Mouse (Mus musculus) cortical plate, adult 2 months (tissue): ENCODE data around the gene Xkr7.

Experiments
- CTCF ChIP-seq: fragments of 200-500 bp; IDR thresholded peaks from 2 replicates; pipeline ENCODE4 v1.5.1; 2011; ENCODE audit warnings: mild to moderate bottlenecking, control low read depth, low read length; ENCODE audit not compliant: insufficient read depth; ENCODE audit errors: extremely low read depth
- POLR2A ChIP-seq: fragments of 200-500 bp; IDR thresholded peaks from 2 replicates; pipeline ENCODE4 v1.6.1; 2011; ENCODE audit warnings: mild to moderate bottlenecking, low read length, control low read depth; ENCODE audit not compliant: insufficient read depth; ENCODE audit errors: extremely low read depth

DNA sequence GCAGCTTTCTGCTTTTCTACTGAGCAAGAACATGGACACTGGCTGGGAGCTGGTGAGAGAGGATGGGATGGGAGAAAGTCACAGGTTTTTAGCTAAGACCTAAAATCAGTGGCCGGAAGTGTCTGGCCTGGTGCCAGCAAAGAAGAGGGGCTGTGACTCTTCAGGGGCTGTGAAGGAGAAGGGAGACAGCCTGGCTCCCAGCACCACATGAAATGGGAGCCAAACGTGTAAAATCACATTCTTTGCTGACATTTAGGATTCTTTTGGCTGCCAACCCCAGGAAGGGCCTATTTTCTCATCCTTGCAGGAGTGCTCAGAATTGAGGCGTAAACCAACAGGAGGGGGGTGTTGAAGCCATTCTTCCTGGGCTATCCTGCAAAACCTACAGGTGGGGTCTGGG lies 12.2 kb downstream of the Xkr7 start:
- no peak for TF ChIP-seq CTCF
- TF ChIP-seq POLR2A = no peak
